Mouse (Mus musculus): ENCODE results near the gene Dkk2. TPM values are rescaled to one million over a fixed set of nuclear protein-coding genes. Genes with fewer than 3 reads are reported as not detected.
A peak's percentile ranks its signal among the peaks of the same experiment; 100 is the strongest.

Gene Dkk2
- total RNA-seq, 2 experiments from 2014 or later, result 0.29 to 0.55 TPM

DNA sequence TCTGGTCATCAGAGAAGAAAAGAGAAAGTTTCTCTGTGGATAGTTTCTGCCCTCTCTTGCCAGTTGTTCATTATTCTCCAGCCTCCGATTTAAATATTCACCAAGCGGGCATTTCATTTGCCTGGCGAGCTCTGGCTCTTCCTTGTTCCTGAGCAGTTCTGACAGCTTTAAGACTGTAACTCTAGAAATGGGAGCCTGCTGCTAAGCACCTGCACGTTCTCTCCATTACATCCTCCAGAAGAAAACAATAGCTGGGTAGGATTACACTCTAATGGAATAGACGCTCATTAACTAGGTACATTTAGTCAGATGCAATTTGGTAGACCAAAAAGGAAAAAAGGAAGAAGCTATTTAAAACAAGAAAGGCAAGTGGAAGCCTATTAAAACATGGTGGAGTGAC lies 36.3 kb downstream of the Dkk2 start:
- intact Hi-C loops (cut with DNase I), result no loop called here
- no peak for DNase-seq

DNA sequence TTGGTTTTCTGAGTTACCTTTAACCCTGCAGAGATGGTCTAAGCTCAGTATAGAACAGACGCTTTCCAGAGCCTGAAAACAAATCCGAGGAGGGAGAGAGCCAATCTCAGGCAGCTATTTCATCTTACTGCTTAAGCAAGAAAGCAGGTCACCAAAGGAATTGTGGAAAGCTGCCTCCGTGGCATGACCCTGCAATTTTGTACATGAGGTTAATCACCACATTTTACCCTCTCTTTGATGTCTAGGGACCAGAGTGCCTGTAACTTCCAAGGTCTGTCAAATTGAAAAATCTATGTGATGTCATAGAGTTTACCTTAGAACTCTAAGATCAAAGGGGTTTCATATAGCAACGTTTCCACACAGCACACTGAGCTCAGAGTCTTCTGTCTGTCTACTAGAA lies 37.5 kb downstream of the Dkk2 start:
- intact Hi-C loops (cut with DNase I), result no loop called here
- no peak for DNase-seq

DNA sequence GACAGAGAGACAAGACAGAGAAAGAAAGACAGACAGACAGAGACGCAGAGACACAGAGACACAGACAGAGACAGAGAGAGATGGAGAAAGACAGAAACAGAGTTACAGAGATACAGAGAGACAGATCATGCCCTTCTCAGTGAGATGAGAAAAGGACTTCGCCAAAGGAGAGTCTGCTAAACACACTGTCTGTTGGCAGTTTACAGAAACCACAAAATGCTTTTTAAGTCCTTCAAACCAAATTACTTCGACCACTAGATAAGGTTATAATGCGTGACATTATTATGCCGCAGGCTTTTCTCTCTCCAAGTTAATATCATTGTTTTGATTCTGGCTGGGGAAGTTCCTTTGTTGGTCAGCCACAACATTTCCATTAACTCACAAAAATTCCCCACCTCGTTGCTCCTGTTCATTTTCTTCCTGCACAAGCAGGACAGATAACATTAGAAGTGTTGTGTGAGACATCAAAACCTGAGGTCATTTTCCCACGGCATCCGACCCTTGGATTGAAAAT lies 40.2 kb downstream of the Dkk2 start:
- no peak for DNase-seq
- intact Hi-C loops (cut with DNase I), result no loop called here

DNA sequence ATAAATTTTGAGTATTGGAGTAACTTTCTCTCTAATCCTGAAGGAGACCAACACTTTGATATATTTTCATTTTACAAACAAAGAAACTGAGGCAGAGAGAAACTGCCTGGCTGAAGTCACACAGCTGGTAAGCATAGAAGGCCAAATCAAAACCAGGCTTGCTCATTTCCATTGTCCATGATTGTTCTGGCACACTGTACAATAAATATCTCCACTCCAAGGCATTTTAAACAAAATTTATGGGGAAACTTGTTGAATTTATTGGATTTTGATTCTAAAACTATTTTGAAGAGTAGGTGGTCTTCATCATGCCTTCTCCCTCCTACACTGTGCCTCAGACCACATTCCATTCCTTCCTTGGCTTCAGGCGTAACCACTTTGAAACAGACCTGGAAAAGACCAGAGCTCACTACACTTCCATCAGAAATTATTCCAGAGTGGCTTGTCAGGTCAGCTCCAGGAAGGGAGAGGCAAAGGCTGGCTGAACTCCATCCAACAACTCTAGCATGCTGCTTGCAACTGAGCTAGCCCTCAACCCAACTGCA lies 44.7 kb downstream of the Dkk2 start:
- DNase-seq, result no peak
- intact Hi-C loops (cut with DNase I), result no loop called here

DNA sequence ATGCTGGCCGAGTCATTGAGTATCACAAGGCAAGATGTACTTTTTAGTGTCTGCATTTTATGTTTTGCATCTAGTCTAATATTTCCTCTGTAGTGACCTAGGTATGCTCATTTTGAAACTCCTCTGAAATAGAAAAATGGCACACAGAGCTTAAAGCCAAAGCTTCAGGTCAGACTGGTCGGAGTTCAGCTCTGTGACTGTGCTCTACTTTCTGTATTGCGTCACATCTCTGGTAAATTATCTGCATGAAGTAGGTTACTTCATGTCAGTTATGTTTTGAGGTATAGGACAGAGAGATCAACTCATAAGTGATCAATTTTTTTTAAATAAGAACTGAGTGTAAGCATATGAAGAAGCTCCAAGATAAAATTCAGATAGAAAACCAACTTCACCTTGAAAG lies 45.7 kb downstream of the Dkk2 start:
- DNase-seq, result no peak
- intact Hi-C loops (cut with DNase I), result no loop called here

DNA sequence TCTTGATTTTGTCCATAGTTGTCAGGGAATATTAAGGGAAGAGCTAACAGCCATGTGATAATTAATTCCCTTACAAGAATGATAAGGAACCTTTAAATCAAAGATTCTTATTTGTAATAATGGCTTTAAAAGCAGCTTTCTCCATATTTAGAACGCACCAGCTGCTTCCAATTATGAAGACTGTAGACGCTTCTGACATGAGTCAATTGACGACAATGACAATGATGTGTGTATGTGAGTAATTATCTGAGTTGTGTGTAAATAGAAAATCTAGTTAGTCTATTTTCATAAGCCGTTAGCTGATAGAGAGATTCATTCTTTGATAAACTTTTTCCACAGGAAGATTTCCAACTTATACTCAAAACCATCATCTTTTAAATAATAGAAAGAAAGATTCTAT lies 46.8 kb downstream of the Dkk2 start:
- intact Hi-C loops (cut with DNase I), result no loop called here

DNA sequence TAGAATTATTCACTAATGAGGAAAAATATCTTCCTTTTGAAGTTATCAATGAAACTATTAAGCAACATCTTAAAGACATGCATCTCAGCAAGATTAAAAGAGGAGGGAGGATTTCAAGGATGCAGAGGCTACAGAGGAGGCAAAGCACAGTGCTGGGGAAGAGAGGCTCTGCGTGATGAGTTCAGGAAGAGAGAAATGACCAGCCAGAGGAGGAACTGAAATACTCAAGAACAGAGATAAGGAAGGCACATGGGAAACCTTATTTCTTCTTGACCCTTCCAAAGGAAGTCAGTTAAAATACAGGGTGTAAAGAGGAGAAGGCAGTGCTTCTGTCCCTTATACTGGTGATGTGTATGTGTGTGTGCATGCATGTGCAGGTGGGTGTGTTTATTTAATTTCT lies 49.4 kb downstream of the Dkk2 start:
- intact Hi-C loops (cut with DNase I), result no loop called here
- no peak for DNase-seq

More for the DNA sequence above, 46.8 kb downstream of the Dkk2 start:
- DNase-seq, result no peak

DNA sequence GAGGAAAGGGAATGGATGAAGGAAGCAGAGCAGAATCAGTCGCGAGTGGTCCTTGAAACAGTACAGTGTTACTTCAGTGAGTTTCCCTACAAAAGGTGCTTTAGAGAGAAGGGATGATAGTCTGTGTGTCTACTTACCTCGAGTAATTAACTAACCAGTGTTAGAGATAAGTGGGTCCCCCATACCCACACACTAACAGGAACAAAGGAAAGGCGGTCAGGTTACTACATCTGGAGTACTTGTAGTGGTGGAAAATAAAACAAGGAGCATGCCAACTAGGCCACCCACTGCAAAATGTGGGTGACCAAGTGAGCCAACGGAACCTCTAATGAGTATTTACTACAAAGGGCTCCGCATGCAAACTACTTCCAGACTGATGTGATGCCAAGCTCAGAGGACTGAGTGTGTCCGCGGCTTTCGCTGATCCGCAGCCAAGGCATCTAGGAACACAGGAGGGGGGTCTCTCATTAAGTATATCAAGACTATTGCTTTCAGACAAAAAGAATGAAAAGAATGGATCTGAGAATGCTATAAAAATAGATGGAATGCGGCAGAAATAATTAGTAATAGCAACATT lies 52.8 kb downstream of the Dkk2 start:
- DNase-seq, result no peak
- intact Hi-C loops (cut with DNase I), result no loop called here

DNA sequence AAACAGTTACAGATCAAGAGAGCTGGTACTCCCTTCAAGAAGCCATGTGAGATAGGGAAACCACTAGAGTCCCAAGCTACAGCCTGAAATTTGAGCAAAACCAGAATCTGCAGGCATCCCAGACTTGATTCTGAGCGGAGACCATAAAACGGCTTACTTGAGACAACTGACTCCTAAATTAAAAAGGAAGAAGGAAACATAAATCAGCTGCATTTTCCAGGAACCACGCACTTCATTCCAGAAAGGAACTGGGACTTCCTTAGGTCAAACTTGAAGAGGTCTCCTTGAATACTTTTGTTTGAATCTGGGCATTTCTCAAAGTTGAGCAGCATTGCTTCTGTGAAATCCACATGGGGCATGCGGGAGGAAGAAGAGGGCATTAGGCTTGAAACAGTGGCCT lies 55.9 kb downstream of the Dkk2 start:
- intact Hi-C loops (cut with DNase I), result no loop called here

DNA sequence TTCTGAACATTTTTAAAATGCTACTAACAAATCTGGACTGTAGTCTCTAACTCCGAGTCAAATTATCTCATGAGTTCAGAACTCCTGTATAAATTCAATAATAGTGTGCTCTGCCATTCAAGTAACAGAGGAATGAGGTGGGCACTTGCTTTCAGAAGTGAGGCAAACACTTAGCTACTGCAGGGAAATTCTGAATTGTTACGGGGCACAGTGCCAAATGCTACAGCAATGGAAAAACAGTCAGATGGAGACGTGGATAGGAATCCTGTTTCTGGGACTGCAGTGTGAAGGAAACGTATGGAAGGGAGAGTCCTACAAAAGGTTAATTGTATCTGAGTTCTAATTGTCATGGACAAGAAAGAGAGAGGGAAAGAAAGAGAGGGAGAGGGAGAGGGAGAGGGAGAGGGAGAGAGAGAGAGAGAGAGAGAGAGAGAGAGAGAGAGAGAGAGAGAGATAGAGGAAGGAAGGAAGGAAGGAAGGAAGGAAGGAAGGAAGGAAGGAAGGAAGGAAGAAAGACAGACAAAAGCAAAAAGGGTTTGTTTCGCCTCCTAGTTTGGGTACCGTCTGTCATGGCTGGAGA lies 64.4 kb downstream of the Dkk2 start:
- DNase-seq, result no peak
- intact Hi-C loops (cut with DNase I), result no loop called here

More for the DNA sequence above, 55.9 kb downstream of the Dkk2 start:
- no peak for DNase-seq

DNA sequence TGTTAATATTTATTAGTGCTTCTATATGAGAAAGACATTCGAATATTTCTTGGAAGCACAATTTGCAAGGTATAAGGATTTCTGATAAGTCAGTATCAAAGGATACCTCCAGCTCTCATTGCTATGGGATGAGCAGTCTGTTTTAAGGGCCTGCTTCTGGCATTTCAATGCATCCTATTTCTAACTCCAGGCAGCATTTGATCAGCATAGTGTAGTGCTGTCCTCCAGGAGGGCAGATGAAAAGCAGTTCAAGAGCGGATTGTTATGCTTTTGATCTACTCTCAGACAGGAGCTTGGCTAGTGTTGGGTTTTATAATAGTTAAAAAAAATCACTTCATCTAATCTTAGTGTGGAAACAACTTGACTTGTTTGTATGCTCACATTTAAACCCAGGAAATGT lies 73.7 kb downstream of the Dkk2 start:
- DNase-seq, result no peak
- intact Hi-C loops (cut with DNase I), result no loop called here

DNA sequence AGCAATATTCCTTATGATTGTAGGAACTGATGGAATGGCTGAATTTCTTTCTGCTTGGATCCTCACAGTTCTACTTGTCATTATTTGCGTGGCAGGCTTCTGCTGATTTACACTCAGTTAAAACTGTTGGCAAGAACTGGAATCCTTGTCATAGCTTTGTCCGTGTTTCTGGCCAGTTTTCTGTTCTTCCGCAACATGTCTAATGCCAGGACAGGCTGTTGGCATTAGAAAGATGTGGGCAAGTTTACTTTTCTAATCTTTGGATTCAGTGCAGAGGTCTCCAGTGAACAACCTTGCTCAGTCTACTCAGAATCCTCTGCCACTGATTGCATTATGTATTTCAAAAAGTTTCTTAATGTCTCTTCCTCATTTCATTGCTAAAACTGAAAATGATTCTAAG lies 83.8 kb downstream of the Dkk2 start:
- intact Hi-C loops (cut with DNase I), result no loop called here
- no peak for DNase-seq

DNA sequence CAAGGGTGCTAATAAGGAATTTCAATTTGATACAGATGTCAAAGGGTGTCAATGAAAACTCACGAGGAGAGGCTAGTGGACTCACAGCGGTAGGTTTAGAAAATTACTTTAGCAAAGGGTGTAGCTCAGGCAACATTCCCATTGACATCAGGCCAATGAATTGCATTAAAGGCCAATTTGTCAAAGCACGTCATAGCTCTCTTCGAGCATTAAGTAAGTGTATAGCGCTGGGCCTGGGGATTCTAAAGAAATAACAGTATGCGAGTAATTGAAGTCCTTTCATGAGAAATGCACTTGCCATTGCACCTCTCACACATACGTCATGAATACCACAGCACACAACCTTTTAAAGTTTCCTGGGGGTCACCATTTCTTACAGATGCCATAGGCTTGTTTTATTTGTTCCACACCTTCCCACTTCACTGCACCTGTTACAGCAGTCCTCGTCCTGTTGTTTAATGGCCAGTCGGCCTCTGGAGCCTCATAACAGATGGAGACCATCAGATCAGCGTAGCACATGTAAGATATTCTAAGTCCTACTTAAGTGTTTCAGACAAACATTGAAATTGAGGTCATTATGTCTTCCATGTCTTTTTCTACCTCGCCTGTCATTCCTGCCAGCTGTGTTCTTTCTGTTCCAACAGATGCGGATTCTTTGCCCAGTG lies 101.9 kb downstream of the Dkk2 start:
- no peak for DNase-seq
- intact Hi-C loops (cut with DNase I), result no loop called here

DNA sequence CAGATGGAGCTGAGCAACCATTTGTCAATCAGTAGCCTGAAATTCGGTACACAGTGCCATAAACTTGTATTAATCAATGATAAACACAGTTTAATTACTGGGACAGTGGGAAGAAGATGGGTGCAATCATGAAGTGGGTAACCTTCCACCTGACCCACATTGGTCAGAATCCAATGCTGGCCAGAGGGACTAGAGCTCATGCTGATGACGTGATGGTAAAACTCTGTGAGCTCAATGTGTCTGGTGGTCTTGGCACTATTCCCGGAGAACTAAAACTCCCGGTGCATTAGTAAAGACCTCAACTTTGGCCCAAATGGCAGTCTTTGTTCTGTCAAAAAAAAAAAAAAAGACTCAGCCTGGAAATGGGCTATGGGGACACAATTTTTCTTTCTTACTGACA lies 116.9 kb downstream of the Dkk2 start:
- DNase-seq, result no peak
- intact Hi-C loops (cut with DNase I), result loop anchor here (10.0 kb wide), 1 partner anchor 227 kb away; no protein-coding TSS in a partner anchor

DNA sequence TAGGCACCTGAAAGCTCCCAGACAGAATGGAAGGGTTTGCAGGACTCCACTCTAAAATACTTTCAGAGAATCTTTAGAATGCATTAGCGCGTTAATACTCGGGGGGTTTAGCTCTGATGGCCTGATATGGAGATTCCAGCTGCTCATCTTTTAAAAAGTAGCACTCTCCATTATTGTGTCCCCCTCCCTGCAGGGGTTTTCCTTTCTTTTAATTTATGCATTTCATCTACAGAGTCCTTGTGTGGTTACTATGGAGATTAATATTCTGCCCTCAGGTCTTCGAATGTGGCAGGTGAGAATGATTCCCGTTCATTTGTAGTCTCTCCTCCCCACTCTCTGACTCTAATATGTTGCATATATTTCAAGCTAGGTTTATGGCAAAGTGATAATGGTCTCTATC lies 117.6 kb downstream of the Dkk2 start:
- intact Hi-C loops (cut with DNase I), result loop anchor here (10.0 kb wide), 1 partner anchor 228 kb away; no protein-coding TSS in a partner anchor
- DNase-seq, result no peak

DNA sequence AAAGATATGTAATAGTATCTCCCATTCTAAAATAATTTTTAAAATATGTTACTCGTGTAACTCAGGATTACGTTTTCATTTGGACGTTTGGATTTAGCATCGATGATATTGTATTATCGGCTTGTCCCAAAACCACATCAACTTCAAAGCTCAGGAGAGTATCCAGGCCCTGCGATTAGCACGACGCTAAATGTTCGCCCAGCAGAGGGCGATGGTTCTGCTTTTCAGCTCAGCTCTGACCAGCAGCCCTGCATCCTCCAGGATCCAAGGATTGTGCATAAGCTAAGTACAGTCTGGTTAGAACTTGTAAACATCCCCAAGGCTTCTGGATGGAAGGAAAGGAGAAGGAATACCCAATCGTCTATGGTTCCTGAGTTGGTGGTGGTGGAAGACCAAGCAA lies 122.4 kb downstream of the Dkk2 start:
- intact Hi-C loops (cut with DNase I), result loop anchor here (10.0 kb wide), 1 partner anchor 233 kb away; no protein-coding TSS in a partner anchor
- DNase-seq, result peak; percentile 24 to 45

DNA sequence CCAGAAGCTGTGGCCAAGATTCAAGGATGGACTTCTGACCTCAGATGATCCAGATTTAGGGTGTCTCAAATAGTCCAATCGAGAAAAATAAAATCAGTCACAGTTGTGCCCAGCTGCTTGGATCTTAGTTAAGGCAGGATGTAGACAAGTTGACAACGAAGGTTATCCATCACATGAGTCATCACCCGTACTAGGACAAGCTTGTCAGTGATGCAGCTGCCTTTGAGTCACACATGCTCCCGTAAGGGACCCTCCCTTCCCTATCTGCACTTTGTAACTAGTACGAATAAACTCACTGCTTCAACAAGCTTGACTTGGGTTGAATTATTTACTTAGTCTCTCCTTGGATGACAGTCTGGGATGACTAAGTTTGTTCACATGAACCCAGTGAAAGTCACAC lies 126.2 kb downstream of the Dkk2 start:
- intact Hi-C loops (cut with DNase I), result no loop called here
- DNase-seq, result peak; percentile 17 to 27

DNA sequence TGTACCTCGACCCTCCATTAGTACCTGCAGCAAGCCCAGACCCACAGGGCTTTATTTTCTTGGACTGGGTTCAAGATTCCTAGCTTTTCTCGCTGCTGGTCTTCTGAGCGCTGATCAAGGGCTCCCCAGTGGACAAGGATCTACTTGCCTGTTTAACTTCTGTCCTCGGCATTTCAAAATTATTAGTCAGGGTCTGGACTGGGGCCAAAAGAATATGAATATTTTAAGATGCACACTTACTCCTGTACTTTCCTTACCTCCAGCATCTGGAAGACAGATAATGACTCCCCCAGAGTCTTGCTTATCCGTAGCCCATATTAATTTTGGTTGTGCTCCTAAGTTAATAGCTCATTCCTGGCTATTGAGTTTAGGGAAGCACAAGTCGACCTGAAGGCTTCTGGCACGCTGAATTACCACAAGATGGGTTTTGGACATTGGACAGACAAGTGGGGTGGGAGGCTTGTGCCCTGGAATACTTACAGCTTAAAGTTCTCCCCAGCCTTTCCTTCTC lies 134.9 kb downstream of the Dkk2 start:
- intact Hi-C loops (cut with DNase I), result no loop called here
- no peak for DNase-seq

DNA sequence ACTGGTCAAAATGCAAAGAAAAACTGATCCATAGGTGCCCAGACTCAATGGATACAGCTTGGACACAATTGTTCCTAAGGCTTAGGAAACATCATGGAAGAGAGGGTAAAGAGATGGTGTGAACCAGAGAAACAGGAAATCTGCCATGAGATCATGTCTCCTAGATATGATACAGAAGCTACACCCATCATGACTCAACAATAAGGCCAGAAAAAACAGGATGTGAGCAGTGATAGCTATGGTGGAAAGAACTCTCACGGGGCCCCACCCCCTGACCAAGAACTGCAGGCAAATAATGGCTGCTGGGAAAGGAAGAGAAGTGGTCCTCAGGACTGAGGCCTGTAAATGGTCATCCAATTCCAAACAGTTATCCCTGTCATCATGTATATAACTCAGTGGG lies 142.5 kb downstream of the Dkk2 start:
- no peak for DNase-seq
- intact Hi-C loops (cut with DNase I), result no loop called here

Measured in heart, postnatal 10 days (tissue).